Mouse (Mus musculus) intestine, embryonic 14.5 days (tissue): Measurements from ENCODE around the gene Scyl3. TPM values are rescaled to one million over a fixed set of nuclear protein-coding genes. Genes with fewer than 3 reads are reported as not detected.
A peak's percentile ranks its signal among the peaks of the same experiment; 100 is the strongest.

Experiments
- ATAC-seq: fragments of 200-750 bp; cut with Nextera tagmentation; replicated peaks from 2 replicates; pipeline ENCODE4 v1.8.0; 2017; ENCODE audit warnings: low read depth, moderate number of reproducible peaks, moderate TSS enrichment, moderate library complexity; ENCODE audit not compliant: low FRiP score, low TSS enrichment
- DNase-seq: peaks from one replicate; pipeline ENCODE4 v3.0.0-alpha.2; 2018; ENCODE audit warnings: low spot score
- H3K27ac ChIP-seq: fragments of 300-500 bp; sonication (generic); 2 replicates; pipeline ENCODE4 v1.5.1; 2014; ENCODE audit warnings: low read depth, mild to moderate bottlenecking, control low read depth
- H3K27me3 ChIP-seq: fragments of 300-500 bp; sonication (generic); replicated peaks from 2 replicates; pipeline ENCODE4 v1.6.1; 2014; ENCODE audit warnings: low read length, control low read depth; ENCODE audit not compliant: control insufficient read depth, insufficient read depth
- H3K36me3 ChIP-seq: fragments of 300-500 bp; sonication (generic); 2 replicates; pipeline ENCODE4 v1.6.1; 2014; ENCODE audit warnings: low read length, control low read depth; ENCODE audit not compliant: control insufficient read depth, insufficient read depth
- H3K4me1 ChIP-seq: fragments of 300-500 bp; sonication (generic); replicated peaks from 2 replicates; pipeline ENCODE4 v1.6.1; 2014; ENCODE audit warnings: low read length, control low read depth, mixed read lengths; ENCODE audit not compliant: control insufficient read depth, insufficient read depth
- H3K4me2 ChIP-seq: fragments of 300-500 bp; sonication (generic); 2 replicates; pipeline ENCODE4 v1.6.1; 2014; ENCODE audit warnings: low read length
- H3K4me3 ChIP-seq: fragments of 300-500 bp; sonication (generic); 2 replicates; pipeline ENCODE4 v1.5.1; 2014; ENCODE audit warnings: low read depth, low read length, control low read depth, mixed read lengths
- H3K9ac ChIP-seq: fragments of 300-500 bp; sonication (generic); 2 replicates; pipeline ENCODE4 v1.6.1; 2014; ENCODE audit warnings: mild to moderate bottlenecking, low read length
- H3K9me3 ChIP-seq: fragments of 300-500 bp; sonication (generic); 2 replicates; pipeline ENCODE4 v1.6.1; 2016; ENCODE audit warnings: low read length, control low read depth; ENCODE audit not compliant: control insufficient read depth
- WGBS: fragments of 180-500 bp; shearing (Covaris S2); extraction: QIAGEN DNeasy Blood & Tissue Kit; methylation state at CpG from one replicate; pipeline ENCODE4 v1.1.7; 2014; 5-methylcytosine and 5-hydroxymethylcytosine counted together
- polyA plus RNA-seq: library from polyadenylated mRNA; unstranded; fragments of >200 nt; fragmentation: Nextera tagmentation; extraction: Ambion mirVana; gene quantifications from 2 replicates; pipeline ENCODE4 v1.2.1, GENCODE M21; 2014

Scyl3 gene
- polyA plus RNA-seq: 15.7 and 18.5 TPM in 2 replicates

DNA sequence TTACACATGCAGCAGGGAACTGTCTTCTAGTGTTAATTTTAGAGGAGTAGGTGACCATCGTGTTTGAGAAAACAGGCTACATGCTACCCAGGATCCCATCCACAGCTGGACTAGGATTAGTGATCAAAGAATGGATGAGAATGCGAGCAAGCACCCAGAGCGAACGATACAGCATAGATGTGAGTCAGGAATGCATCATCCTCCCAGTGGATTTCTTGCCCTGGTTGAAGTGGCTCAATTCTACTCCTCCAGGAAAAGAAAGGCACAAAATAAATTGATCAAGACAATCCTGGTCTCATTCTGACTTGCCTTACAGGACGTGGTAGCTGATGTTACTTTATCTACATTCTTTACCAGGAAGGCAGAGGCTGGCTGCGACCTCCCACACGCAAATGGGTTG lies at the start of gene Scyl3:
Scyl3 (plus strand) TSS at position 255 of the 400 bp plus-strand sequence.
- peaks cover 7% of the 10 kb centered on the region; the same call in 1 of the 2 replicates for H3K36me3 ChIP-seq
- H3K4me2 ChIP-seq: peak within 1 kb of the TSS; percentile 80
- peak within 1 kb of the TSS; percentile 76 for H3K27ac ChIP-seq
- peak within 1 kb of the TSS; percentile 90 for H3K9ac ChIP-seq
- no peaks in the 10 kb centered on the region for H3K9me3 ChIP-seq
- ATAC-seq (no peak), DNase-seq (no peak)
- no peaks in the 10 kb centered on the region for H3K27me3 ChIP-seq
- 69% methylated on average over 7 of the region's 7 CpGs for WGBS
- peak within 1 kb of the TSS; percentile 79 for H3K4me3 ChIP-seq
- H3K4me1 ChIP-seq: peaks cover 7% of the 10 kb centered on the region

DNA sequence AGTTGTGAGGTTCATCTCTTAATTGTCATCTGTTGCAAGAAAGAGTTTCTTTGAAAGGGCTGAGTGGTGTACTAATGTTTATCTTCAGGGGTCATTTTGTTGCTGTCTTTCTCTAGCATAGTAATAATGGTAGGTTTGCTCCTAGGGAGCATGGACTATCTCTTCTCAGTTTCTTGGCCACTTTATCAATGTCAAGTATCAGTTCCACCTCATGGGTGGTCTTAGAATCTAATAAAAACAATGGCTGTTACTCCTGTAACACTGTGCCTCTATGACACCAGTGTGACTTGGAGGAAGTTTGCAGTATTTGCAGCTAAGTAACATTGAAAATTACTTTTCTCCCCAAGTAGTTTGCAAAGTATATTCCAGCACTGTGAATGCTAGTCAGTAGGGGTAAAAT lies 39.3 kb upstream of the Scyl3 start:
- Histone ChIP-seq H3K27ac (no peak overlapping the region), H3K36me3 (no peaks in the 10 kb centered on the region), H3K4me1 (no peaks in the 10 kb centered on the region), H3K4me2 (no peak overlapping the region), H3K4me3 (no peak overlapping the region), H3K9ac (no peak overlapping the region), H3K27me3 (no peaks in the 10 kb centered on the region), H3K9me3 (no peaks in the 10 kb centered on the region)
- ATAC-seq: no peak
- no peak for DNase-seq

DNA sequence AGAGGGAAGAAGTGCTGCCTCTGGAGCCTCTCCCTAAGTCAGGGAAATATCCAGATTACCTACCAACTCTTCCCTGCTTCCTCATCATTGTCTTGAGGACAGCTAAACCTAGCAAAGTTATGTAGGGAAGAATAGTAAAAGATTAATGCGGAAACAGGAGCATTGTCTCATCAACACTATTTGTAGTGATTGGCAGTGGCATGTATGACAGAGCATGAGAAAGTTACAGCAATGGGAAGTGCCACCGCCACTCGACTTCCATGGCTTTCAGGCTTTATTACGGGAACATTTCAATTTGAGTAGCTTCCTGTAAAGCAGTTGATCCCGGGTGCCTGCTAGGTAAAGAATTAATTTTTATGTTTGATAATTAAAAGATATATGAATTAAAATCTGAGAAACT lies 35.6 kb upstream of the Scyl3 start:
- no peak for ATAC-seq

DNA sequence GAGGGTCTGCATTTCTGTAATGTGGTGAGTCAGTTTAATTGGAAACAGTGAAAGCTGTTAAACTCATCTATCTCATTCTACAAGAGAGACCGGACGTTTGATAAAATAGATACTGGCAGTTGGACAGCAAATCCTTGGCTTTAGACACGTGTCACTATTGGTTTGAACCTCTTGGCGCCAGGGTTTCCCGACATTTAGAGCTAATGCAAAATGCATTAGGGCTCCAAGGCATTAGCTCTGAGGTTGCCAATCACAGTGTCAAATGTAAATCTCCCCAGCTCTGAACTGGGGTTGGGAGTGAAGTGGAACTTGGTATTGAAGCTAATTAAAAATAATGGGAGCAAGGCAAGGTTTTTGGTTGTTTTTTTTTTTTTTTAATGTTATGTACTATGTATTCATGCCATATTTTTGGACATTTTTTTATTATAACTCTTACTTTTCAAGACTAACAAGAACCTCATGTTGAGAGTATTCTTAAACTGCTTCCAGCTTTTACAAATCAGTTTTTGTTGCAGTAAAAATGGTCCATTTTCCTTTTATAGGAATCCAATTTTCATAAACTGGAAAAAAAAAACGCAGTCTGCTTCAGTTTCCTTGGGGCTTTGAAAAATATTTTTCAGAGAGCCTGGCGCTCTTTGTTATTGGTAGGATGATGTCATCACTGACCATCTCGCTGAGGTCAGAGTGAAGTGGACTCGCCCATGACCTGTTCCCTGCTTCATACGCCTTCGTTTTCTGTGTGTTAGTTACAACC lies 34.9 kb upstream of the Scyl3 start:
- Histone ChIP-seq H3K4me1 (no peaks in the 10 kb centered on the region; the same call in 1 of the 2 replicates), H3K27me3 (no peaks in the 10 kb centered on the region), H3K36me3 (no peaks in the 10 kb centered on the region), H3K9ac (no peak overlapping the region), H3K4me2 (no peak overlapping the region), H3K9me3 (no peaks in the 10 kb centered on the region), H3K27ac (no peak overlapping the region), H3K4me3 (no peak overlapping the region)
- WGBS: 76% methylated on average over 11 of the region's 11 CpGs
- ATAC-seq (no peak), DNase-seq (no peak)

More for the DNA sequence above, 35.6 kb upstream of the Scyl3 start:
- no peak overlapping the region for H3K27ac ChIP-seq
- 89% methylated on average over 5 of the region's 5 CpGs for WGBS
- H3K4me3 ChIP-seq: no peak overlapping the region
- H3K4me2 ChIP-seq: no peak overlapping the region
- H3K9ac ChIP-seq: no peak overlapping the region
- H3K27me3 ChIP-seq: no peaks in the 10 kb centered on the region
- H3K36me3 ChIP-seq: no peaks in the 10 kb centered on the region
- no peaks in the 10 kb centered on the region; the same call in 1 of the 2 replicates for H3K4me1 ChIP-seq
- no peak for DNase-seq
- no peaks in the 10 kb centered on the region for H3K9me3 ChIP-seq

DNA sequence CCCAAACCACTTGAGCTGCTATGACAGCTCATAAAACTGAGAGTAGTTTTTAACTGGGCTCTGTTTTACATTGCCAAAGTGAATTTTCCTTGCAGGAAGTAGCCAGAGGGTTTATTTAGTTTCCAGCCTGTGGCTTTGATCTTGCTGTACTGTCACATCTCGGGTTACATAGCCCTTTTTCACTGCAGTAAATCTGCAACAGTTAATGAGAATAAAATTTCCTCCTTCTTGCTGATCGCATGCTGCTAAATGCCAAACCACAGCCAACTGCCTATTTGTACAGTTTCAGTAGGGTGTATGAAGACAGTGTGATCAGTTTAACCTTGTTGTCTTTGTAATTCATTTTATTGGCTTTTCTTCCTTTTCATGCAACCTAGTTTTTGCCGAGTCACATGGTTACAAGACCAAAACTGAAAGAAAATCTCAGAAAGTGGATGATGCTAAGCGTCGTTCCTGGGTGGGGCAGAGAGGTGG lies 30.6 kb upstream of the Scyl3 start:
- Histone ChIP-seq H3K4me3 (no peak overlapping the region), H3K9ac (no peak overlapping the region), H3K27ac (no peak overlapping the region), H3K4me2 (no peak overlapping the region), H3K9me3 (no peaks in the 10 kb centered on the region), H3K4me1 (no peaks in the 10 kb centered on the region; the same call in 1 of the 2 replicates), H3K27me3 (no peaks in the 10 kb centered on the region), H3K36me3 (no peaks in the 10 kb centered on the region)
- DNase-seq (no peak), ATAC-seq (no peak)
- WGBS: 41% methylated on average over 5 of the region's 5 CpGs

DNA sequence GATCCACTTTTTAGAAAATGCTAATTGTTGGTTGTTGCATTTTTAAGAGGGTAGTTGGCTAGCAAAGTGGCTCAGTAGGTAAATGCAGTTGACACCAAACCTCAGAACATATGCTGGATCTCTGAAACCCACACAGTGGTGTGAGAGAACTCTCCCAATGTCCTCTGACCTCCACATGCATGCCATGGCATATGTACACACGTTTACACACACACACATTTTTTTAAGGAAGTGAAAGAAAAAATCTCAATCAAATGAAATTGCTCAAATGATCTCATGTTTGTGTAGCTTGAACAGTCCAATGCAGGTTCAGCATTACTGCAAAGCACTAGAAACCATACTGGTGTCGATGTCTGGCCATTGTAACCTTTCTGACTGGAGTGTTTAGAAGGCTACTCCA lies 29.3 kb upstream of the Scyl3 start:
- Histone ChIP-seq H3K27ac (no peak overlapping the region), H3K36me3 (no peaks in the 10 kb centered on the region), H3K4me1 (no peaks in the 10 kb centered on the region; the same call in 1 of the 2 replicates), H3K9ac (no peak overlapping the region), H3K9me3 (no peaks in the 10 kb centered on the region), H3K4me3 (no peak overlapping the region), H3K27me3 (no peaks in the 10 kb centered on the region), H3K4me2 (no peak overlapping the region)
- ATAC-seq (no peak), DNase-seq (no peak)
- WGBS: 86% methylated on average over 2 of the region's 2 CpGs

DNA sequence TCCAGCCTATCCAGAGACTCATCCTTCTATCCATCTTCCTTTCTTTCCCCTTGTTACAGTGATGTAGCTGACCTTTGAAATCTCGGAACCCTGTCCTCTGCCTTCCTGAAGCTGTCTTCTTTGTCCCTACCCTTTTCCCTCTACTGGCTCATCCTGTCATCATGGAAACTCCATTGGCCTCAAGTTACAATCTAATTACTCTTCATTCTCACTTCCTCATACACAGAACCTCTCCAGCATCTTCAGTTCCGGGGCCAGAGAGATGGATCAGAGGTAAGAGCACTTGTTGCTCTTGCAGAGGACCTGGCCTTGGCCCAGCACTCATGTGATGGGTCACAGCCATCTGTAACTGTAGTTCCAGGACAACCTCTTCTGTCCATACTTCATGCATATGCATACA lies 28.7 kb upstream of the Scyl3 start:
- Histone ChIP-seq H3K27me3 (no peaks in the 10 kb centered on the region), H3K27ac (no peak overlapping the region), H3K4me3 (no peak overlapping the region), H3K4me2 (no peak overlapping the region), H3K9ac (no peak overlapping the region), H3K4me1 (no peaks in the 10 kb centered on the region; the same call in 1 of the 2 replicates), H3K36me3 (no peaks in the 10 kb centered on the region), H3K9me3 (no peaks in the 10 kb centered on the region)
- no peak for DNase-seq
- WGBS: 81% methylated on average over 2 of the region's 2 CpGs
- ATAC-seq: no peak

DNA sequence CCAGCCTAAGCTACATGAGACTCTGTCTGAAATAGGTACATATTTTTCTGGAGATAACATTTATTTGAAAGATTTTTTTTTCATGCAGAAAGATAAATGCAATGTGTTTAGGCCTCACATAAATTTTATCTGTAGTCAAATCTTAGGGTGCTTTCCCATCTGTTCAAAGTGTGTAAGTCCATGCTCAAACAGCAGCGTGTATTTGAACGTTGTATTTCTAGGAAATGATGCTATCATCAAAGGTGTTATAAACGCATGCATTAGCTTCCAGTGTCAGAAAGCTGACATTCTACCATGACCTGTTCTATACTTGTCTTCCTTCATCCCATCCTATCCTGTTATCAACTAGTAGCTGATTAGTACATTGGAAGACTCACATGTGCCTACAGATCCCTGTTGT lies 25.5 kb upstream of the Scyl3 start:
- no peak for DNase-seq
- Histone ChIP-seq H3K9ac (no peak overlapping the region), H3K27me3 (no peaks in the 10 kb centered on the region), H3K9me3 (no peaks in the 10 kb centered on the region), H3K4me3 (no peak overlapping the region), H3K4me2 (no peak overlapping the region), H3K4me1 (no peaks in the 10 kb centered on the region), H3K36me3 (no peaks in the 10 kb centered on the region), H3K27ac (no peak overlapping the region)
- ATAC-seq: no peak
- WGBS: 88% methylated on average over 3 of the region's 3 CpGs
